Mouse (Mus musculus) layer of hippocampus, postnatal 14 days (tissue): ENCODE measurements around the gene Nat8f2. TPM values are rescaled to one million over a fixed set of nuclear protein-coding genes. Genes with fewer than 3 reads are reported as not detected.
"Not testable (repeated sequence)": the region's sequence is repeated elsewhere in the genome, so short reads cannot be mapped to it uniquely, and the experiment has no call there.

ENCODE experiments used
- DNase-seq, 2 experiments: peaks; one replicate each; pipeline ENCODE4 v3.0.0; 2021 to 2022; ENCODE audit warnings: low spot score in 2 of 2, mixed read lengths in 1 of 2
- total RNA-seq, 2 experiments: library from RNA; stranded (reverse); gene quantifications; 2 replicates each; pipeline ENCODE4 v1.2.3; 2021

The Nat8f2 gene
- total RNA-seq, 2 experiments from 2014 or later, result 1.0 to 1.2 TPM

GRCm38 (mm10) chr6:85864900-85865639 lies 3.9 kb downstream of the Nat8f2 start:
- peak; percentile 43 to 80 for DNase-seq

- no peak for DNase-seq
These were observed 5.1 kb downstream of the Nat8f2 start for GRCm38 (mm10) chr6:85863840-85864239.

GRCm38 (mm10) chr6:85863136-85863535 lies 5.8 kb downstream of the Nat8f2 start:
- no peak for DNase-seq

GRCm38 (mm10) chr6:85862565-85862964 lies 6.4 kb downstream of the Nat8f2 start:
- peak in 1 of 2 experiments; percentile 41 for DNase-seq

GRCm38 (mm10) chr6:85861247-85861646 lies 7.7 kb downstream of the Nat8f2 start:
- DNase-seq, result no peak

- peak; percentile 64 to 83 for DNase-seq
These were observed 12.7 kb downstream of the Nat8f2 start for GRCm38 (mm10) chr6:85856194-85856678.

- DNase-seq, result peak in 1 of 2 experiments; percentile 16
These were observed 15.5 kb downstream of the Nat8f2 start for GRCm38 (mm10) chr6:85853481-85853880.

GRCm38 (mm10) chr6:85851062-85851773 lies 17.7 kb downstream of the Nat8f2 start:
- no peak for DNase-seq

GRCm38 (mm10) chr6:85849240-85849639 lies 19.7 kb downstream of the Nat8f2 start:
- no peak for DNase-seq

- no peak for DNase-seq
These were observed 20.8 kb downstream of the Nat8f2 start for GRCm38 (mm10) chr6:85848140-85848539.

GRCm38 (mm10) chr6:85846921-85847320 lies 22.0 kb downstream of the Nat8f2 start:
- DNase-seq, result no peak

- DNase-seq, result not testable (repeated sequence)
These were observed 25.1 kb downstream of the Nat8f2 start for GRCm38 (mm10) chr6:85843677-85844458.

- DNase-seq, result peak in 1 of 2 experiments; percentile 73
These were observed 29.0 kb downstream of the Nat8f2 start for GRCm38 (mm10) chr6:85839982-85840381.

- no peak for DNase-seq
These were observed 30.3 kb downstream of the Nat8f2 start for GRCm38 (mm10) chr6:85838674-85839073.

GRCm38 (mm10) chr6:85837307-85837706 lies 31.7 kb downstream of the Nat8f2 start:
- peak; percentile 35 to 51 for DNase-seq

GRCm38 (mm10) chr6:85836827-85837226 lies 32.1 kb downstream of the Nat8f2 start:
- DNase-seq, result peak; percentile 58 to 72

- not testable (repeated sequence) for DNase-seq
These were observed 32.9 kb downstream of the Nat8f2 start for GRCm38 (mm10) chr6:85836098-85836497.

- DNase-seq, result not testable (repeated sequence)
These were observed 33.9 kb downstream of the Nat8f2 start for GRCm38 (mm10) chr6:85835104-85835503.

- DNase-seq, result not testable (repeated sequence)
These were observed 34.4 kb downstream of the Nat8f2 start for GRCm38 (mm10) chr6:85834504-85835100.

GRCm38 (mm10) chr6:85831796-85832321 lies 37.1 kb downstream of the Nat8f2 start, which contains the start of gene Nat8:
TSS of gene Nat8 (minus strand) at chr6:85832082.
- no peak for DNase-seq

- DNase-seq, result no peak
These were observed 39.5 kb downstream of the Nat8f2 start for GRCm38 (mm10) chr6:85829462-85829861.
